Mouse (Mus musculus): Measurements from ENCODE around the gene Zfp800.

Zfp800 gene

DNA sequence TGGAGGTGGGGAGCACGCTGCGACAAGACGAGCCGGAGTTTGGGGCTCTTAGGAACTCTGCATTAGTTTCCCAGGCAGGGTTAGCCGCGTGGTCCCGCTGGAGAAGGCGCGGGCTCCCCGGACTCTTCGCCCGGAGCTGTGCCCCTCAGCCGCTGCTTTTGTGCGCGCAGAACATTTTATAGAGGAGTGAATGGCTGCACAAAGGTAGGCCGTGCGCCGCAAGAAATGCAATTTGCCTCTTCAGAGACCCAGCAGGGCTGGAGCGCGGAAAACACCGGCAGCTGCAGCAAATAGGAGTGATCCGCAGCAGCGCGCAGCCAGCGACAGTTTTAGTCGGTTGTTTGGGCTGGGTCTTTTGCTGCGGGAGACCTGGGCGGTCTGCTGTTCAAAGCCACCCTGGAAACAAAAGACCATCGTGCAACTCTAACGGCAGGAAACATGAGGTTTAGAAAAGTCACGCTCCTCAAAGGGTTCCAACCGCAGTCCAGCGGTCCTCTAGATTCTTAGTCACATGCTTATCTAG lies at the start of gene Zfp800:
Gene Zfp800 (minus strand): TSS at position 325 of the 523 bp plus-strand sequence.
- peak; percentile 38 for DNase-seq

- DNase-seq: no peak
These were observed 33.7 kb upstream of the Zfp800 start for GRCm38 (mm10) chr6:28431538-28431855.

DNA sequence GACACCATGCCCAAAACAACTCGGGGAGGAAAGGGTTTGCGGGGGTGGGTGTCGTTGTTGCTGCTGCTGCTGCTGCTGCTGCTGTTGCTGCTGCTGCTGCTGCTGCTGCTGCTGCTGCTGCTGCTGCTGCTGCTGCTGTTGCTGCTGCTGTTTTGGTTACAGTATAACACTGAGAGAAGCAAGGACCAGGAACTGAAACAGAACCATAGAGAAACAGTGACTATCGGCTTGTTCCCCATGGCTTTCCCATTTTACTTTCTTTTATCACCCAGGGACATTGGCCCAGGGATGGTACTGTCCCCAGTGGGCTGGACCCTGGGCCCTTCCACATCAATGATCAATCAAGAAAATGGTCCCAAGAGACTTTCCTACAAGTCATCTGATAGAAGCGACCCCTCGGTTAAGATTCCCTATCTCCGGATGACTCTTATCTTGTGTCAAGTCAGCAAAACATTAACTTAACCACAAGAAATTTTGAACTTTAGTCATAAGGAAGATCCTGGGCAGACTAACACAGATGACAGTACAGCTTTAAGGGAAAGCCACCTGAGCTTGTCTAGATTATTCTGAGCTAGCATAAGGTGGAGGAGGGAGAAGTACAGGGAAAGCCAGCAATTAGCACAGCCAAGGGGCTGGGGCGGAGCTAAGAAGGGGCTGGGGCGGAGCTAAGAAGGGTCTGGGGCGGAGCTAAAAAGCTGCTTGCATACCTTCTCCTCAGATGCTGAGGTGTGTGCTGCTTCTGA lies 33.2 kb upstream of the Zfp800 start:
- DNase-seq: no peak

DNA sequence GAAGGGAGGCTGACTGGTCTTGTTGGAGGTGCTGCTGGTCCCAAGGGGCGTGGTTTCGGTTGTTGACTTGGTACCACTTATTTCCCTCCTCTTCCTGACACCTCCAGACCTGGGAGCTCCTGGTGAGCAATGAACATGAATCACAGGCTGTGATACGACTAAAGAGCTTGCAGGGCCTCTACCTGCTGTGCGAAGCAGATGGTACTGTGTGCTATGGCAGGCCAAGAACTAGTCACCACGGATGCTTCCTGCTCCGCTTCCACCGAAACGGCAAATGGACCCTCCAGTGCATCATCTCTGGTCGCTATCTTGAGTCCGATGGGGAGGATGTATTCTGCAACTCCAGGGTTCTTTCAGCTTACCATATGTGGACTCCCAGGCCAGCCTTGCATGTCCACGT lies 32.1 kb upstream of the Zfp800 start:
- DNase-seq: no peak

GRCm38 (mm10) chr6:28428290-28428689 lies 30.5 kb upstream of the Zfp800 start, which contains the start of gene Gcc1:
Gene Gcc1, minus strand, starts transcription at chr6:28428390.
- no peak for DNase-seq

GRCm38 (mm10) chr6:28427096-28427839 lies 29.5 kb upstream of the Zfp800 start, which contains the start of gene Fscn3:
Gene Fscn3, plus strand, starts transcription at chr6:28427789.
- DNase-seq: no peak

- no peak for DNase-seq
These were observed 27.2 kb upstream of the Zfp800 start for GRCm38 (mm10) chr6:28425019-28425418.

DNA sequence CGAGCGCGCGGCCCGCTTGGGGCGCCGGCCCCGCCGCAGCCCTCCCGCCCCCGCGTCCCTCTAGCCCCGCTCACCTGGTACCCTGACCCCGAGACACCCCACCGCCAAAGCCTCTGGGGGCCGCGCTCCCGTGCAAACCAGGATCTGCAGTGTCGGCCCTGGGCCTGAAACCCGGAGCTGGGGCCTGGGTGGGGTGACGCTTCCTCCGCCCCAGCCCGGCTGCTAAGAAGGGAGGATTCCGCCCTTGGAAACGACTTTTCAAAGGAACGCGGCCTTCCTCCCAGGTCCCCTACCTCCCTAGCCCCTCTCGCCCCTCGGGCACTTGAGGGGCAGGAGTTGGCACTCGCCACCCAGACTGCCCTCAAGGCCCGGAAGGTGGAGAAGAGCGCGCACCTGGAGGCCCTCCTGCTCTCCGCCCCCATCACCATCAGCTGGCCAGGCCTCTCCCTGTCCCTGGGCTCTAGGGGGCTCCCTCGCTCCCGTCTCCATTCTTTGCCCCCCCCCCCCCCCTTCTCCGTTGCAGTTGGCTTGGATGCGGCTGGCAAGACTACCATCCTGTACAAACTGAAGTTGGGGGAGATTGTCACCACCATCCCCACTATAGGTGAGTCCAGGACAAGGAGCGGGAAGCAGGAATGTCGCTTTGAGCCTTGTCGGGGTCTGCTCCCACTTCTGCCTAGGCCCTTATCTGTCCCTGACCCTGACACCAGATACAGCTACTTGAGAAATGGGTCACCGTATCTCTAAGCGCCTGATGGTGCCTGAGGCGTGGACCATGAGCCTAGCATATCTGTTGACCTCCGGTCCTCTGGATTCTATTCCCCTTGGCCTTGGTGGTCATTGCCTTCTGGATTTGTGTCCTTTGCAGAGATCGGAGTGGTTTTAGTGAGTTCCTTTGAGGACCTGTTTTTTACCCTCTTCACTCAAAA lies 26.2 kb upstream of the Zfp800 start:
- peak; percentile 44 for DNase-seq

GRCm38 (mm10) chr6:28423313-28423712 lies 25.5 kb upstream of the Zfp800 start, which contains the start of gene Arf5:
Gene Arf5, plus strand, starts transcription at chr6:28423560.
- peak; percentile 96 for DNase-seq

DNA sequence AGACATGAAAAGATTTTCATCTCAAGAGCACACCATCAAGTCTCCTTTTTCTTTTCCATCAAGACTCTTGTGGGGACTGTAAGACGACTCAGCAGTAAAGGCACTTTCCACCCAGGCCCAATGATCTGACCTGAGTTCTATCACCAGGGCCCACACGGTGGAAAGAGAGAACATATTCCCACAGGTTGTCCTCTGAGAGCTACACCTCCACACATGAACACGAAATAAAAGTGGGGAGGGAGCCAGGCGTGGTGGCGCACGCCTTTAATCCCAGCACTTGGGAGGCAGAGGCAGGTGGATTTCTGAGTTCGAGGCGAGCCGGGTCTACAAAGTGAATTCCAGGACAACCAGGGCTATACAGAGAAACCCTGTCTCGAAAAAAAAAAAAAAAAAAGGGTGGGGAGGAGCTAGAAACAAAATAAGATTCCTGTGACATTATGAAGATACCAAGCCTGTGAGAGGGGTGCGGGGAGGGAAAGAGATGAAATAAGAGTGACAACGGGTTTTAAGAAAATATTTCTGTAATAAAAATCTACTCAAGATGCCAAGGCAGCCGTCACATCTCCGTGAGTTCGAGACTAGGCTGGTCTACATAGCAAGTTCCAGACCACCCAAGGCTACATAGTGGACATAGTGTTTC lies 25.0 kb upstream of the Zfp800 start:
- DNase-seq: no peak

DNA sequence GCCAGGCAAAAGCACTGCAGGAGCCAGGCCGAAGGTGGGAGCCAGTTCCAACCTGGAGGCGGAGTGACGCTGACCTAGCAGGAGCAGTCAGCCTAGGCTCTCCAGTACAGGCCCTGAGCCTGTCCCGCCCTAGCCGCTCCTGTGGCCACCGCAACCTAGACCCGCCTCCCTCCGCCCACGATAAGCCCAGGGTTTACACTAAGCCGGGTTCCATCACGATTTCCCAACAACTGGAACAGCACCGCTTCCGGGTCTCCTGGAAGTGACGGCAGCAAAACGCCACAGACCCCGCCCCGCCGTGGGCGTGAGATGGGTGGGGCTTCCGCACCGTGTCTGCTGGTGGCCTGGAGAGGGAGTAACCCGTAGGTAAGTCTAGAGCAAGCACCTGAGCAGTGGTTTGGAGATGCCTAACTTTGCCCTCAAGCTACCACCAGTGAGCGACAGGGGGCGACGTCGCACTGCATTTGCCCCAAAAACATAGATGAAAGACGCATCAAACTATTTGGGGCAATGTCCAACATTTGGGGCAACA lies 23.7 kb upstream of the Zfp800 start:
- DNase-seq: peak; percentile 88

DNA sequence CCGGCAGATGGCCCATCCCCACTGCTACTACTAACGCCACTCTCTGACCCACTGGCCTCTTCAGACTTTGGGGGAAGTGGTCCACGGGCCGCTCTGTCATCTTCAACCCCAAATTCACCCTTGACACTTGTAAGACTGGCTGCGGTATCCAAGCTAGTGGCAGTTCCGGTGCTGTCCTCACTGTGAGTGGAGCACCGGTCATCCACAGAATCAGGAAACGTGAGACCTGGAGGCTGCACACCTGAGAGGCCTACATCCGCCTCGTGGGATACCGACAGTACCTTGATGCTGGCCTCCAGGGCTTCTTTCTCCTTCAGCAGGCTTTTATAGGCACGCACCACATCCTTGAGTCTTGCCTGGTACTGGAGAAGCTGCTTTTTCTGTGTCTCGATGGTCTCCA lies 23.1 kb upstream of the Zfp800 start:
- no peak for DNase-seq

GRCm38 (mm10) chr6:28420361-28420760 lies 22.6 kb upstream of the Zfp800 start:
- DNase-seq: no peak

GRCm38 (mm10) chr6:28419673-28420072 lies 21.9 kb upstream of the Zfp800 start:
- no peak for DNase-seq

DNA sequence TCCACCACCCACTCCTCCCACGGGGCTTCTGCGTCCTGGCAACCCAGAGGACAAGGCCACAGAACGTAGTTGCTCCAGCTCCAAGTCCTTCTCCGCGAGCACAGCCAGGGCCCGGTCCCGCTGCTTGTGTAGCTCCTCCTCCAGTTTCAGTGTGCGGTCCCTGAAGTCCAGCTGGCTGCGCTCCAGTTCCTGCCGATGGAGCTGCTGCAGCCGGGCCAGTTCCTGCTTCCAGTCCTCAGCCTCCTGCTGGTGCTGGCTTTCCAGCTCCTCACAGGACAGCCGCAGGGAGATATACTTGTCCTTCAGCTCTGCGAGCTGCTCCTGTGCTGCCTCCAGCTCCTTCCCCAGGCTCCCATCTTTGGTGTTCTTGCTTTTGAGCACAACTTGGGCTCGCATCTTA lies 20.6 kb upstream of the Zfp800 start:
- DNase-seq: peak; percentile 67

GRCm38 (mm10) chr6:28416981-28417380 lies 19.2 kb upstream of the Zfp800 start:
- DNase-seq: no peak

DNA sequence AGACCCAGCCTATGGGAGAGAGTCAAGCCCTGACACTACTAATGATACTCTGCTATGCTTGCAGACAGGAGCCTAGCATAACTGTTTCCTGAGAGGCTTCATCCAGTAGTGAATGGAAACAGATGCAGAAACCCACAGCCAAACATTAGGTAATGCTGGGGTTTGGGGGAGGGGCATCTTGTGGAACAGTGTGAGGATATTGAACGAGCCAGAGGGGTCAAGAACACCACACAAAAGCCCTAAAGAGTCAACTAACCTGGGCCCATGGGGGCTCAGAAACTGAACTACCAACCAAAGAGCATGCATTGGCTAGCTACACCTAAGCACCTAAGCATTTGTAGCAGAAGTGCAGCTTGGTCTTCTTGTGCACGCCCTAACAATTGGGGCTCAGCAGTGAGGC lies 13.4 kb upstream of the Zfp800 start:
- no peak for DNase-seq

DNA sequence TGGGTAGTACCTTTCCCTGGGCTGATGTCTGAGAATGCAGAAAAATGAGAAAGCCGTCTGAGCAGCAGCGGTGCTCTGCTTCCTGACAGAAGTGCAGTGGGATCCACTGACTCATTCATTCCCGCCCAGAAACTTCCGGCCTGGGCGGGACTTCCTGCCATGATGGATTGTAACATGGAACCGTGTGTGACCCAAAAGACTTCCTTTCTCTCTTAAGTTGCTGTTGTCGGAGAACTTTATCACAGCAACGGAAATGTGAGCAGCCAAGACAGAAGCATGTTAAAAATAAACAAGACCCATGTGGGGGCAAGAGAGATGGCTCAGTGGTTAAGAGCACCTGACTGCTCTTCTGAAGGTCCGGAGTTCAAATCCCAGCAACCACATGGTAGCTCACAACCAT lies 12.2 kb upstream of the Zfp800 start:
- no peak for DNase-seq

- no peak for DNase-seq
These were observed 2.0 kb upstream of the Zfp800 start for GRCm38 (mm10) chr6:28399791-28400190.

DNA sequence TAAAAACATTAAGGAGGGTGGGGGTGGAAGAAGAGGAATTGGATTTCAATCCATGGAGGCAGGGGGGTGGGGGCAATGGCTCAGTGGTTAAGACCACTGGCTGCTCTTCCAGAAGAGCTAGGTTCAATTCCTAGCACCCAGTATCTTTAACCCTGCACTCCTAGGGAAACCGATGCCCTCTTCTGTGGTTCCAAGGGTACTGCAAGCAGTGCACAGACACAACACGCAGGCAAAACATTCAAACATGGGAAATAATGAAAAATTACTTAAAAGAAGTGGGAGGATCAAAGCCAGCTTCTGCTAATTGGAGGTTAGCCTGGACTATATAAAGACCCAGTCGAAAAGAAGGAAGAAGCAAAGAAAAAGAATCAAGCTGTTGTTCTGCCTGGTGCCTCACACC lies 921 bp upstream of the Zfp800 start:
- no peak for DNase-seq

DNA sequence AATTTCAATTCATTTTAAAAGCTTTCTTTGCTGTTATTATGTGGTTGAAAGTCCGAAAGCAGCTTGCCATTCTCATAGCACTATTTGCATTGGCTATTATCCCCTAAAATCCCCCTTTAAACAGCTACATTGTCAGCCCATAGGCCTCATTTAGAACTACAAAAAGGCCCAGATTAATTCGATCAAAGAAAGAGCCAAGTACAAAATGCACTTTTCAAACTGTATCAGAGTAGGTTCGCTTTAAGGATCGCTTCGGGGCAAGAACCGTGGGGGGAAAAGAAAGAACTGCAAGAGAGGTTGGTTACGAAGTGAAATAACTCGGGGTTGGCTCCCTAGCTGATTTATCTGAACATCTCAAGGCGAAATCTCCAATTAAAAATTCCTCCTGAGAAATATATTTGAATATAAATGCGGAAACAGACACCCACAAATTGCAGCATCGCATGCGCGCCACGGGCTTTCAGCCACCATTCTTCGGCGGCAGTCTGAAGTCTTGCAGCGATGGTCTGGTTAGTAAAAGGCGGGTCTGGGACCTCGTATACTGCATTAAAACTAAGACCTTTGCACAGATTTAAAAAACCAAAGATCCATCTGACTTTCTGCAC lies 850 bp downstream of the Zfp800 start:
- peak; percentile 28 for DNase-seq
